Comparison of ENCODE assay signal across 9 mouse cellular contexts in the genomic region with DNA sequence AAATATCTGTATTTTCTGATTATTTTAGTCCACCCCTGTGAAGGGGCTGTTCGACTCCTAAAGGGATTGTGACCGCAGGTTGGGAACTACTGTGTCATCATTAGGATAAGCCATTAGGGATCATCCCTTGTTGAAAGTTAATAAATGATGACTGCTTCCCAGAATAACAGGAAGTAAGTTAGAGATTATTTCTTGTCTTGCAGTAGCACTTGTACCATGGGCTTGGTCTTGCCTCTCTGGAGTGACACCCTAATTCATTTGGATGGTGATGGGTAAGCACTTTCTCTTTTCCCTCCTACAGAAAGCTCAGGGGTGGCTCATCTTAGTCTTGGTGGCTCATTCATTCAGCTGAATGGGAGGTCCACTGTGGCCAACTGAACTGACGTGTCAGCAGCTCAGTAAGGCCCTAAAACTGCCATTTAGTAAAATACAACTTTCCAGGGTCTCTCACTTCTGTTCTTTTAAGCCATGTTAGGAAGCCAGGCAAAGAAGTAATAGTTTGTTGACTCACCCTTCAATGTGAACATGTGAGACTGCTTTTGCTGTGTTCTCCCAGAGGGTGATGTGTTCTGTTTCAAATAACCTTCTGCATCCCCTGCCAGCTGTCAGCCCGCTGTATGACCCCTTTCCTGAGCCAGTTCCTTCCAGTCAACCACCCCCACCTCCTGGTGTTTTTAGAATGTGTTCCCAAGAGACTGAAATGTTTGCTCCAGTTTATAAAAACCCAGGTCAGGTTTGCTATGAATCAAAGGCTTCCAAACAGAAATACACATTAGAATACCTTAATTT. TPM values are rescaled to one million over a fixed set of nuclear protein-coding genes. Genes with fewer than 3 reads are reported as not detected.
DNase-seq lines count a peak whose midpoint lies in the region; ATAC-seq and TF ChIP-seq lines count a peak whose summit lies in the region.
"Had no signal": no experiment of that assay in that cellular context is flagged by ENCODE, and none has a peak within 500 bp of the region (broad histone marks: within the 10 kb centered on the region; RNA-seq: fewer than 3 reads in every experiment).

No protein-coding gene starts in this region.

- 0 out of 2 replicates have a peak, but pooled peaks cover 5% of the 10 kb centered on the region for H3K4me1 ChIP-seq in liver, postnatal 0 days (ENCODE audit: insufficient read depth)
- H3K4me1 ChIP-seq in liver, embryonic 12.5 days: peaks cover 12% of the 10 kb centered on the region
- peaks cover 18% of the 10 kb centered on the region for H3K4me1 ChIP-seq in heart, embryonic 12.5 days (replicated peaks)
- H3K4me1 ChIP-seq in midbrain, embryonic 16.5 days (ENCODE audit: control insufficient read depth, insufficient read depth, low read length): no peaks in the 10 kb centered on the region
- H3K4me1 ChIP-seq: neural tube, embryonic 13.5 days had no signal

- H3K36me3 ChIP-seq in liver, postnatal 0 days (replicated peaks; ENCODE audit: insufficient read depth, low read length): peaks cover 4% of the 10 kb centered on the region; the same call in 1 of the 2 replicates
- H3K36me3 ChIP-seq in liver, embryonic 12.5 days: peaks cover 4% of the 10 kb centered on the region
- H3K36me3 ChIP-seq in heart, embryonic 12.5 days: peaks cover 8% of the 10 kb centered on the region
- peaks cover 5% of the 10 kb centered on the region for H3K36me3 ChIP-seq in midbrain, embryonic 16.5 days (ENCODE audit: control insufficient read depth, insufficient read depth, low read length)

- peak; percentile 35; the same call in 1 of the 2 replicates for ATAC-seq in liver, postnatal 0 days
- ATAC-seq in liver, embryonic 12.5 days: no peak
- no peak for ATAC-seq in heart, embryonic 12.5 days (ENCODE audit: insufficient number of reproducible peaks, low FRiP score)
- no peak for ATAC-seq in midbrain, embryonic 16.5 days

- no peaks in the 10 kb centered on the region for H3K27me3 ChIP-seq in liver, postnatal 0 days (ENCODE audit: insufficient read depth, low read length)
- no peaks in the 10 kb centered on the region for H3K27me3 ChIP-seq in liver, embryonic 12.5 days (replicated peaks)
- no peaks in the 10 kb centered on the region for H3K27me3 ChIP-seq in heart, embryonic 12.5 days (replicated peaks)
- H3K27me3 ChIP-seq in midbrain, embryonic 16.5 days (ENCODE audit: control insufficient read depth, insufficient read depth, low read depth, low read length): no peaks in the 10 kb centered on the region
- H3K27me3 ChIP-seq: embryonic facial prominence, embryonic 12.5 days; neural tube, embryonic 13.5 days had no signal

- no peak for DNase-seq in liver, postnatal 0 days
- DNase-seq in fibroblast of lung, adult 2 months (ENCODE audit: low read depth): peak; percentile 77
- DNase-seq in skeletal muscle tissue, adult 2 months (ENCODE audit: low read depth, low spot score): peak; percentile 88
- DNase-seq in cerebellum, postnatal 14 days: no peak

- TF ChIP-seq EP300 in liver, postnatal 0 days (IDR thresholded peaks at IDR 0.05; ENCODE audit: low read depth): no peak

- no peak overlapping the region for H3K27ac ChIP-seq in liver, postnatal 0 days (ENCODE audit: low read depth)
- no peak overlapping the region for H3K27ac ChIP-seq in liver, embryonic 12.5 days
- peak overlapping the region; percentile 29; the same call in 1 of the 2 replicates for H3K27ac ChIP-seq in heart, embryonic 12.5 days (ENCODE audit: poor library complexity, severe bottlenecking)
- H3K27ac ChIP-seq in midbrain, embryonic 16.5 days (ENCODE audit: low read length): no peak overlapping the region
- H3K27ac ChIP-seq: embryonic facial prominence, embryonic 12.5 days; neural tube, embryonic 13.5 days had no signal

- 79% methylated on average over 4 of the region's 4 CpGs for WGBS in liver, postnatal 0 days (ENCODE audit: insufficient replicate concordance)
- 68% methylated on average over 4 of the region's 4 CpGs for WGBS in liver, embryonic 12.5 days (ENCODE audit: insufficient replicate concordance)
- WGBS in heart, embryonic 12.5 days: 68% methylated on average over 4 of the region's 4 CpGs
- WGBS in midbrain, embryonic 16.5 days: 84% methylated on average over 4 of the region's 4 CpGs

- no peak overlapping the region for H3K4me3 ChIP-seq in liver, postnatal 0 days (ENCODE audit: low read depth, low read length)
- no peak overlapping the region for H3K4me3 ChIP-seq in liver, embryonic 12.5 days
- H3K4me3 ChIP-seq in heart, embryonic 12.5 days: no peak overlapping the region
- H3K4me3 ChIP-seq in midbrain, embryonic 16.5 days (ENCODE audit: low read depth, low read length): no peak overlapping the region
- H3K4me3 ChIP-seq: embryonic facial prominence, embryonic 12.5 days; neural tube, embryonic 13.5 days had no signal

- no peak overlapping the region for H3K9ac ChIP-seq in liver, postnatal 0 days (replicated peaks)
- no peak overlapping the region for H3K9ac ChIP-seq in liver, embryonic 12.5 days
- no peak overlapping the region for H3K9ac ChIP-seq in heart, embryonic 12.5 days
- no peak overlapping the region for H3K9ac ChIP-seq in midbrain, embryonic 16.5 days (ENCODE audit: low read depth, low read length)
- H3K9ac ChIP-seq: embryonic facial prominence, embryonic 12.5 days; neural tube, embryonic 13.5 days had no signal

- no peak overlapping the region for H3K4me2 ChIP-seq in liver, postnatal 0 days (ENCODE audit: low read depth, low read length)
- no peak overlapping the region for H3K4me2 ChIP-seq in liver, embryonic 12.5 days
- no peak overlapping the region for H3K4me2 ChIP-seq in heart, embryonic 12.5 days
- H3K4me2 ChIP-seq in midbrain, embryonic 16.5 days (ENCODE audit: low read length): no peak overlapping the region
- H3K4me2 ChIP-seq: embryonic facial prominence, embryonic 12.5 days; neural tube, embryonic 13.5 days had no signal

- no peak for TF ChIP-seq CTCF in liver, postnatal 0 days (IDR thresholded peaks at IDR 0.05; ENCODE audit: low read depth)

- no peaks in the 10 kb centered on the region for H3K9me3 ChIP-seq in liver, postnatal 0 days (ENCODE audit: low read length)
- no peaks in the 10 kb centered on the region for H3K9me3 ChIP-seq in liver, embryonic 12.5 days (replicated peaks)
- H3K9me3 ChIP-seq in heart, embryonic 12.5 days (replicated peaks): no peaks in the 10 kb centered on the region
- no peaks in the 10 kb centered on the region for H3K9me3 ChIP-seq in midbrain, embryonic 16.5 days (replicated peaks; ENCODE audit: control insufficient read depth, low read length, poor library complexity, severe bottlenecking)
- H3K9me3 ChIP-seq: embryonic facial prominence, embryonic 12.5 days; neural tube, embryonic 13.5 days had no signal

RNA-seq across cellular contexts. Expression of gene Coro6, which starts 45.8 kb away (rescaled TPM):
- polyA plus RNA-seq in liver, postnatal 0 days (2015; fragmentation: Nextera tagmentation; extraction: Ambion mirVana): 0.05 and 0.38 TPM in 2 replicates
- polyA plus RNA-seq in liver, embryonic 12.5 days (2016; fragmentation: Nextera tagmentation; extraction: Ambion mirVana): not detected in 2 replicates
- 30.1 and 32.0 TPM in 2 replicates for polyA plus RNA-seq in heart, embryonic 12.5 days (2016; fragmentation: Nextera tagmentation; extraction: Ambion mirVana)
- polyA plus RNA-seq in midbrain, embryonic 16.5 days (2015; fragmentation: Nextera tagmentation; extraction: Ambion mirVana): 0.19 and 0.39 TPM in 2 replicates

Comparison
In these comparisons a context has a peak if more than half of its experiments do, and no peak if none do; other contexts are left out.
1. DNase-seq: peak in fibroblast of lung, adult 2 months (single experiment) and skeletal muscle tissue, adult 2 months (single experiment); none in liver, postnatal 0 days (single experiment) and cerebellum, postnatal 14 days (0 of 2).
2. RNA of gene Coro6, which starts 45.8 kb away (polyA plus RNA-seq): 30.1 to 32.0 TPM in heart, embryonic 12.5 days; 0.19 to 0.39 TPM in midbrain, embryonic 16.5 days, not detected in liver, embryonic 12.5 days and 0.05 to 0.38 TPM in liver, postnatal 0 days; every median in the first group is over 10 times any median in the second.